Mouse (Mus musculus) MEL (cell line): ENCODE results near the gene Zfp747. TPM values are rescaled to one million over a fixed set of nuclear protein-coding genes. Genes with fewer than 3 reads are reported as not detected.
A peak's percentile ranks its signal among the peaks of the same experiment; 100 is the strongest.
"Not testable (repeated sequence)": the region's sequence is repeated elsewhere in the genome, so short reads cannot be mapped to it uniquely, and the experiment has no call there.

ENCODE experiments used
- DNase-seq: peaks from one replicate; pipeline ENCODE4 v3.0.0; 2011; ENCODE audit warnings: low read depth, low spot score
- H3K27ac ChIP-seq: 2 replicates; pipeline ENCODE4 v1.5.1; 2012; ENCODE audit warnings: low read depth, mild to moderate bottlenecking, control low read depth, low read length, moderate library complexity; ENCODE audit not compliant: control insufficient read depth
- H3K27me3 ChIP-seq, 2 experiments: fragments of 150-350 bp in 1 of 2; sonication (generic) in 1 of 2; 2 replicates each; pipeline ENCODE4 v1.6.1; 2012; ENCODE audit warnings: low read length in 2 of 2, mild to moderate bottlenecking in 2 of 2, improper control_type of control experiment in 1 of 2, moderate library complexity in 1 of 2; ENCODE audit not compliant: insufficient read depth in 2 of 2, control insufficient read depth in 1 of 2
- H3K36me3 ChIP-seq, 2 experiments: 2 replicates each; pipeline ENCODE4 v1.6.1; 2012 to 2014; ENCODE audit warnings: low read length in 2 of 2, improper control_type of control experiment in 1 of 2, inconsistent platforms in 1 of 2, mild to moderate bottlenecking in 1 of 2; ENCODE audit not compliant: insufficient read depth in 2 of 2, control insufficient read depth in 1 of 2
- H3K4me1 ChIP-seq, 2 experiments: fragments of 150-350 bp in 1 of 2; sonication (generic) in 1 of 2; 2 replicates each; pipeline ENCODE4 v1.6.1; 2012; ENCODE audit warnings: low read length in 2 of 2, improper control_type of control experiment in 1 of 2, mild to moderate bottlenecking in 1 of 2; ENCODE audit not compliant: insufficient read depth in 2 of 2, control insufficient read depth in 1 of 2
- H3K4me3 ChIP-seq, 2 experiments: fragments of 150-350 bp in 1 of 2; sonication (generic) in 1 of 2; 2 replicates each; pipeline ENCODE4 v1.5.1; 2012; ENCODE audit warnings: low read depth in 2 of 2, low read length in 2 of 2, mild to moderate bottlenecking in 2 of 2, moderate library complexity in 2 of 2, control low read depth in 1 of 2, improper control_type of control experiment in 1 of 2; ENCODE audit not compliant: control insufficient read depth in 1 of 2, insufficient read depth in 1 of 2
- H3K79me2 ChIP-seq: 2 replicates; pipeline ENCODE4 v1.6.1; 2012; ENCODE audit warnings: mild to moderate bottlenecking, low read length, moderate library complexity; ENCODE audit not compliant: control insufficient read depth, poor library complexity, insufficient read depth
- H3K9ac ChIP-seq: 2 replicates; pipeline ENCODE4 v1.6.1; 2012; ENCODE audit warnings: low read depth, mild to moderate bottlenecking, control low read depth, low read length, moderate library complexity; ENCODE audit not compliant: control insufficient read depth, poor library complexity, severe bottlenecking
- H3K9me3 ChIP-seq: fragments of 150-350 bp; sonication (generic); replicated peaks from 2 replicates; pipeline ENCODE4 v1.6.1; 2012; ENCODE audit warnings: mild to moderate bottlenecking, low read length, improper control_type of control experiment, moderate library complexity; ENCODE audit not compliant: insufficient read depth
- BHLHE40 ChIP-seq: IDR thresholded peaks from 2 replicates; pipeline ENCODE4 v1.6.1; 2012; ENCODE audit warnings: low read depth, mild to moderate bottlenecking, inconsistent platforms, low read length, improper control_type of control experiment, borderline replicate concordance
- CHD1 ChIP-seq: IDR thresholded peaks from 2 replicates; pipeline ENCODE4 v1.6.1; 2012; ENCODE audit warnings: low read depth, mild to moderate bottlenecking, inconsistent platforms, low read length, improper control_type of control experiment
- CHD2 ChIP-seq: IDR thresholded peaks from 2 replicates; pipeline ENCODE4 v1.6.1; 2011; ENCODE audit warnings: low read length, improper control_type of control experiment
- ELF1 ChIP-seq: IDR thresholded peaks from 2 replicates; pipeline ENCODE4 v1.6.1; 2014; ENCODE audit warnings: low read depth, mild to moderate bottlenecking, inconsistent platforms, low read length, improper control_type of control experiment, moderate library complexity
- ETS1 ChIP-seq: IDR thresholded peaks from 2 replicates; pipeline ENCODE4 v1.6.1; 2012; ENCODE audit warnings: low read depth, mild to moderate bottlenecking, inconsistent platforms, low read length, improper control_type of control experiment, moderate library complexity
- GABPA ChIP-seq: IDR thresholded peaks from 2 replicates; pipeline ENCODE4 v1.6.1; 2012; ENCODE audit warnings: low read depth, mild to moderate bottlenecking, inconsistent platforms, low read length, improper control_type of control experiment, moderate library complexity
- JUND ChIP-seq: IDR thresholded peaks from 2 replicates; pipeline ENCODE4 v1.6.1; 2011; ENCODE audit warnings: low read depth, mild to moderate bottlenecking, improper control_type of control experiment, low read length
- KAT2A ChIP-seq: conservative IDR thresholded peaks from 2 replicates; pipeline ENCODE4 v1.6.1; 2012; ENCODE audit warnings: low read depth, low read length, improper control_type of control experiment, inconsistent platforms
- MAX ChIP-seq: IDR thresholded peaks from 2 replicates; pipeline ENCODE4 v1.6.1; 2011; ENCODE audit warnings: low read length, improper control_type of control experiment
- MEF2A ChIP-seq: IDR thresholded peaks from 2 replicates; pipeline ENCODE4 v1.6.1; 2014; ENCODE audit warnings: low read depth, mild to moderate bottlenecking, inconsistent platforms, low read length, improper control_type of control experiment; ENCODE audit not compliant: poor library complexity, insufficient replicate concordance, severe bottlenecking; ENCODE audit errors: extremely low read depth
- MXI1 ChIP-seq: IDR thresholded peaks from 2 replicates; pipeline ENCODE4 v1.6.1; 2011; ENCODE audit warnings: mild to moderate bottlenecking, low read depth, low read length, improper control_type of control experiment
- NELFE ChIP-seq: IDR thresholded peaks from 2 replicates; pipeline ENCODE4 v1.6.1; 2011; ENCODE audit warnings: low read depth, low read length, improper control_type of control experiment
- POLR2A ChIP-seq, 2 experiments: IDR thresholded peaks; 2 replicates each; pipeline ENCODE4 v1.6.1; 2011 to 2012; ENCODE audit warnings: low read length in 2 of 2, mild to moderate bottlenecking in 2 of 2, control low read depth in 1 of 2, improper control_type of control experiment in 1 of 2, low read depth in 1 of 2, moderate library complexity in 1 of 2; ENCODE audit not compliant: control insufficient read depth in 1 of 2, insufficient read depth in 1 of 2, poor library complexity in 1 of 2
- POLR2AphosphoS2 ChIP-seq: IDR thresholded peaks from 2 replicates; pipeline ENCODE4 v1.6.1; 2011; ENCODE audit warnings: low read length, improper control_type of control experiment
- RCOR1 ChIP-seq: IDR thresholded peaks from 2 replicates; pipeline ENCODE4 v1.6.1; 2012; ENCODE audit warnings: low read depth, mild to moderate bottlenecking, inconsistent platforms, low read length, improper control_type of control experiment
- TBP ChIP-seq: IDR thresholded peaks from 2 replicates; pipeline ENCODE4 v1.8.0; 2011; ENCODE audit warnings: low read depth, low read length, improper control_type of control experiment
- USF1 ChIP-seq: IDR thresholded peaks from 2 replicates; pipeline ENCODE4 v1.6.1; 2014; ENCODE audit warnings: low read depth, mild to moderate bottlenecking, inconsistent platforms, low read length, improper control_type of control experiment, moderate library complexity
- USF2 ChIP-seq, 2 experiments: IDR thresholded peaks; 2 replicates each; pipeline ENCODE4 v1.6.1; 2011 to 2012; ENCODE audit warnings: improper control_type of control experiment in 2 of 2, low read length in 2 of 2, borderline replicate concordance in 1 of 2, inconsistent platforms in 1 of 2, low read depth in 1 of 2, mild to moderate bottlenecking in 1 of 2; ENCODE audit not compliant: insufficient read depth in 1 of 2
- ZC3H11A ChIP-seq: IDR thresholded peaks from 2 replicates; pipeline ENCODE4 v1.6.1; 2012; ENCODE audit warnings: low read depth, mild to moderate bottlenecking, inconsistent platforms, low read length, improper control_type of control experiment
- polyA plus RNA-seq, 2 experiments: library from polyadenylated mRNA; stranded (reverse) in 1 of 2; unstranded in 1 of 2; fragments of >175 nt in 1 of 2; fragments of >200 nt in 1 of 2; gene quantifications; 2 replicates each; pipeline versions ENCODE4 v1.2.1 to v1.2.4; 2012; ENCODE audit warnings: low replicate concordance in 2 of 2, low read depth in 1 of 2; ENCODE audit not compliant: insufficient read length in 2 of 2, insufficient read depth in 1 of 2, missing spikeins in 1 of 2
- total RNA-seq: library from RNA; depleted of rRNA; stranded (reverse); fragments of 300-350 nt; gene quantifications from 2 replicates; pipeline ENCODE4 v1.2.3, GENCODE M21; 2012

Gene Zfp747
- total and polyA plus RNA-seq, 3 experiments, result 6.2 to 7.5 TPM; not detected in 1

GRCm38 (mm10) chr7:127391538-127391937, 15.7 kb upstream of the Zfp747 start:
- H3K27me3 ChIP-seq, result no peaks in the 10 kb centered on the region
- DNase-seq, result no peak
- TF ChIP-seq POLR2A (IDR thresholded peaks at IDR 0.05; ENCODE audit: control insufficient read depth in 1 of 2, insufficient read depth in 1 of 2, low read depth in 1 of 2, low read length in 2 of 2, poor library complexity in 1 of 2), result no peak
- H3K4me3 ChIP-seq, result no peak overlapping the region
- H3K79me2 ChIP-seq, result peaks cover 3% of the 10 kb centered on the region; the same call in 1 of the 2 replicates
- peaks cover 0 to 8% of the 10 kb centered on the region in 2 experiments; a peak in 2 of 4 replicates for H3K36me3 ChIP-seq
- no peak overlapping the region for H3K9ac ChIP-seq
- H3K9me3 ChIP-seq, result no peaks in the 10 kb centered on the region
- H3K27ac ChIP-seq, result no peak overlapping the region
- peaks cover 5 to 18% of the 10 kb centered on the region in 2 experiments; a peak in 3 of 4 replicates for H3K4me1 ChIP-seq

GRCm38 (mm10) chr7:127390306-127390705, 14.5 kb upstream of the Zfp747 start:
- Histone ChIP-seq H3K4me1 (peaks cover 5 to 18% of the 10 kb centered on the region in 2 experiments; a peak in 3 of 4 replicates), H3K9me3 (no peaks in the 10 kb centered on the region), H3K9ac (no peak overlapping the region), H3K79me2 (peaks cover 6% of the 10 kb centered on the region; the same call in 1 of the 2 replicates), H3K36me3 (peaks cover 0 to 8% of the 10 kb centered on the region in 2 experiments; a peak in 2 of 4 replicates), H3K4me3 (no peak overlapping the region), H3K27ac (no peak overlapping the region), H3K27me3 (no peaks in the 10 kb centered on the region)
- DNase-seq, result no peak
- no peak for TF ChIP-seq POLR2AphosphoS2

- not testable (repeated sequence) for H3K4me3 ChIP-seq, H3K79me2 ChIP-seq, H3K27me3 ChIP-seq, DNase-seq, H3K4me1 ChIP-seq, H3K9me3 ChIP-seq, H3K27ac ChIP-seq, H3K9ac ChIP-seq, H3K36me3 ChIP-seq
Observed at GRCm38 (mm10) chr7:127388201-127388600, 12.4 kb upstream of the Zfp747 start.

- H3K4me3 ChIP-seq, result peak within 1 kb of the TSS; percentile 62 to 73
- H3K27me3 ChIP-seq, result no peaks in the 10 kb centered on the region
- peak within 1 kb of the TSS; percentile 71 for H3K9ac ChIP-seq
- no peaks in the 10 kb centered on the region for H3K4me1 ChIP-seq
- H3K27ac ChIP-seq, result peak within 1 kb of the TSS; percentile 22; the same call in 1 of the 2 replicates
- DNase-seq, result peak; percentile 91
- H3K79me2 ChIP-seq, result 0 out of 2 replicates have a peak, but pooled peaks cover 3% of the 10 kb centered on the region
- no peaks in the 10 kb centered on the region for H3K36me3 ChIP-seq
- no peaks in the 10 kb centered on the region for H3K9me3 ChIP-seq
- TF ChIP-seq GABPA (no peak), MAX (peak; percentile 95), CHD2 (no peak), BHLHE40 (no peak), JUND (no peak), MXI1 (peak; percentile 62), KAT2A (no peak), NELFE (peak; percentile 55), RCOR1 (no peak), ELF1 (no peak), MEF2A (no peak), USF1 (peak; percentile 97), TBP (peak; percentile 61; the same call in 1 of the 2 replicates), ZC3H11A (no peak), CHD1 (no peak), USF2 (IDR thresholded peaks at IDR 0.05; ENCODE audit: borderline replicate concordance in 1 of 2, insufficient read depth in 1 of 2, low read depth in 1 of 2, low read length in 2 of 2) (peak; percentile 73 to 88), ETS1 (no peak)
Observed at GRCm38 (mm10) chr7:127386641-127387392, 11.0 kb upstream of the Zfp747 start, which contains the start of gene 9130019O22Rik. Gene 9130019O22Rik (minus strand): TSS chr7:127387166.
